Mouse (Mus musculus): Measurements from ENCODE around the gene Nrde2. TPM values are rescaled to one million over a fixed set of nuclear protein-coding genes. Genes with fewer than 3 reads are reported as not detected.

The Nrde2 gene
- polyA plus RNA-seq, 1 experiment from 2014 or later: 13.4 TPM

DNA sequence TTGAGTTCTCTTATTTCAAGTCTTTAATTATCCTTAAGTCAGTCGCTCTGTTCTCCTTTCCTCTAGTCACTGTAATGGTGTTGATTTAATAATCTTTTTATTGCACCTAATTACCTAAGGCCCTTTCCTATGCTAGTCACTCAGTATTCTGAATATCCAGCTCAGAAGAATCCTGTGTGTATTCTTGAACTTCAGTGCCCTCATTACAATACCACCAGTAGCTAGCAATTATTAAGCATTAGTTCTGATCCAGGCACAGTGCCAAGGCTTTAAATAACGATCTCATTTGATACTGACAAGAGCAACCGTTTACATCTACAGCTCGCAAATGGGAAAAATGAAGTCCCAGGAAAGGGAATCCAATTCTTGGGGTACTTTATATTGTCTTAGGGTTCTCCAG, 83.7 kb downstream of the Nrde2 start:
- no peaks in the 10 kb centered on the region for H3K4me1 ChIP-seq (replicated peaks)
- no peak overlapping the region for H3K4me3 ChIP-seq
- no peaks in the 10 kb centered on the region for H3K27me3 ChIP-seq
- 49% methylated on average over 4 of the region's 4 CpGs for WGBS
- H3K9me3 ChIP-seq: no peaks in the 10 kb centered on the region
- no peak overlapping the region for H3K27ac ChIP-seq (replicated peaks)
- no peaks in the 10 kb centered on the region for H3K36me3 ChIP-seq
- no peak overlapping the region for H3K9ac ChIP-seq
- H3K4me2 ChIP-seq: no peak overlapping the region
- ATAC-seq (ENCODE audit: low FRiP score, low read depth): no peak

Other genes starting within 250 kb of the Nrde2 start
- gene Kcnk13, start 195.2 kb downstream of the Nrde2 start, polyA plus RNA-seq (2015; fragmentation: Nextera tagmentation; extraction: Ambion mirVana): 1.0 and 1.1 TPM in 2 replicates
- gene Psmc1, start 49.5 kb downstream of the Nrde2 start, polyA plus RNA-seq (2015; fragmentation: Nextera tagmentation; extraction: Ambion mirVana): 263 and 274 TPM in 2 replicates
- gene Calm1, start 39.8 kb upstream of the Nrde2 start, polyA plus RNA-seq (2015; fragmentation: Nextera tagmentation; extraction: Ambion mirVana): 2,617 and 2,778 TPM in 2 replicates

Measured in hindbrain, embryonic 15.5 days (tissue).